Mouse (Mus musculus): ENCODE data around the gene Tmod1. TPM values are rescaled to one million over a fixed set of nuclear protein-coding genes. Genes with fewer than 3 reads are reported as not detected.

Gene Tmod1
- total and polyA plus RNA-seq, 2 experiments from 2014 or later: 163 to 224 TPM

DNA sequence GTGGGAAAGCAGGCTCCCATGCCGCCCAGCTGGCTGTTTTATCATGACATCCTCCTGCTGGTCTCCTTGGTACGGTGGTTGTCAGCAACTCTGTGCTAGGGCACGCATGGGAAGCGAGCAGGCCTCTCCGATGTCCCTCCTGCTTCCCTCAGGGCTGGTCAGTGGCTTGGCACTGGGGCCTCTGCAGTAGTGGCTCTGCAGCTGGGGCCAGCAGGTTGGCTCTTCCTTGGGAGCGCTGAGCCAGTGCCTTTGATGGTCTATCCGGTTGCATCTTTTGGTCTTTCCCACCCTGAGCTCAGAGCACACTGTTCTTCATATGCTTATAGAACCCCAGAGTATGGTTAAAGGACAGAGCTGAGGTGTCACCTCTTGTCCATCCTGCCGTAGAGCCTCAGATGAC, 71.3 kb downstream of the Tmod1 start:
- Histone ChIP-seq H3K9ac (replicated peaks; ENCODE audit: low read depth, low read length) (no peak overlapping the region; the same call in 1 of the 2 replicates), H3K36me3 (replicated peaks; ENCODE audit: control insufficient read depth, insufficient read depth, low read length) (peaks cover 78% of the 10 kb centered on the region)

GRCm38 (mm10) chr4:46111361-46111760, 72.6 kb downstream of the Tmod1 start:
- no peak for DNase-seq (ENCODE audit: low spot score)
- Histone ChIP-seq H3K36me3 (replicated peaks; ENCODE audit: control insufficient read depth, insufficient read depth, low read length) (peaks cover 89% of the 10 kb centered on the region), H3K27ac (ENCODE audit: low read depth) (no peak overlapping the region), H3K4me1 (ENCODE audit: control insufficient read depth, insufficient read depth) (no peaks in the 10 kb centered on the region), H3K9me3 (replicated peaks; ENCODE audit: control insufficient read depth, low read length) (no peaks in the 10 kb centered on the region), H3K27me3 (ENCODE audit: control insufficient read depth, insufficient read depth, low read length) (no peaks in the 10 kb centered on the region), H3K9ac (replicated peaks; ENCODE audit: low read depth, low read length) (no peak overlapping the region), H3K4me3 (ENCODE audit: low read depth, low read length) (no peak overlapping the region), H3K4me2 (ENCODE audit: low read depth, low read length) (no peak overlapping the region)
- ATAC-seq (ENCODE audit: insufficient read depth, low read depth): no peak
- WGBS: 46% methylated on average over 3 of the region's 3 CpGs
- TF ChIP-seq EP300 (IDR thresholded peaks at IDR 0.05; ENCODE audit: low read depth) (no peak), CTCF (IDR thresholded peaks at IDR 0.05; ENCODE audit: low read depth) (no peak)

More for the DNA sequence above, 71.3 kb downstream of the Tmod1 start:
- TF ChIP-seq CTCF (IDR thresholded peaks at IDR 0.05; ENCODE audit: low read depth) (no peak), EP300 (IDR thresholded peaks at IDR 0.05; ENCODE audit: low read depth) (no peak)
- H3K27ac ChIP-seq (ENCODE audit: low read depth): no peak overlapping the region
- H3K4me1 ChIP-seq (ENCODE audit: control insufficient read depth, insufficient read depth): no peaks in the 10 kb centered on the region
- no peaks in the 10 kb centered on the region for H3K9me3 ChIP-seq (replicated peaks; ENCODE audit: control insufficient read depth, low read length)
- ATAC-seq (ENCODE audit: insufficient read depth, low read depth) (no peak), DNase-seq (ENCODE audit: low spot score) (no peak)
- H3K27me3 ChIP-seq (ENCODE audit: control insufficient read depth, insufficient read depth, low read length): no peaks in the 10 kb centered on the region
- no peak overlapping the region for H3K4me3 ChIP-seq (ENCODE audit: low read depth, low read length)
- 68% methylated on average over 8 of the region's 8 CpGs for WGBS
- H3K4me2 ChIP-seq (ENCODE audit: low read depth, low read length): no peak overlapping the region

- TF ChIP-seq CTCF (IDR thresholded peaks at IDR 0.05; ENCODE audit: low read depth) (no peak; the same call in 1 of the 2 replicates), EP300 (IDR thresholded peaks at IDR 0.05; ENCODE audit: low read depth) (no peak)
- WGBS: 49% methylated on average over 1 of the region's 1 CpGs
- DNase-seq (ENCODE audit: low spot score) (no peak), ATAC-seq (ENCODE audit: insufficient read depth, low read depth) (no peak)
- Histone ChIP-seq H3K4me1 (ENCODE audit: control insufficient read depth, insufficient read depth) (no peaks in the 10 kb centered on the region), H3K9ac (replicated peaks; ENCODE audit: low read depth, low read length) (no peak overlapping the region), H3K4me3 (ENCODE audit: low read depth, low read length) (no peak overlapping the region), H3K27ac (ENCODE audit: low read depth) (no peak overlapping the region), H3K4me2 (ENCODE audit: low read depth, low read length) (no peak overlapping the region), H3K36me3 (replicated peaks; ENCODE audit: control insufficient read depth, insufficient read depth, low read length) (peaks cover 88% of the 10 kb centered on the region), H3K27me3 (ENCODE audit: control insufficient read depth, insufficient read depth, low read length) (no peaks in the 10 kb centered on the region), H3K9me3 (replicated peaks; ENCODE audit: control insufficient read depth, low read length) (no peaks in the 10 kb centered on the region)
These were observed 76.6 kb downstream of the Tmod1 start for GRCm38 (mm10) chr4:46115308-46115707.

DNA sequence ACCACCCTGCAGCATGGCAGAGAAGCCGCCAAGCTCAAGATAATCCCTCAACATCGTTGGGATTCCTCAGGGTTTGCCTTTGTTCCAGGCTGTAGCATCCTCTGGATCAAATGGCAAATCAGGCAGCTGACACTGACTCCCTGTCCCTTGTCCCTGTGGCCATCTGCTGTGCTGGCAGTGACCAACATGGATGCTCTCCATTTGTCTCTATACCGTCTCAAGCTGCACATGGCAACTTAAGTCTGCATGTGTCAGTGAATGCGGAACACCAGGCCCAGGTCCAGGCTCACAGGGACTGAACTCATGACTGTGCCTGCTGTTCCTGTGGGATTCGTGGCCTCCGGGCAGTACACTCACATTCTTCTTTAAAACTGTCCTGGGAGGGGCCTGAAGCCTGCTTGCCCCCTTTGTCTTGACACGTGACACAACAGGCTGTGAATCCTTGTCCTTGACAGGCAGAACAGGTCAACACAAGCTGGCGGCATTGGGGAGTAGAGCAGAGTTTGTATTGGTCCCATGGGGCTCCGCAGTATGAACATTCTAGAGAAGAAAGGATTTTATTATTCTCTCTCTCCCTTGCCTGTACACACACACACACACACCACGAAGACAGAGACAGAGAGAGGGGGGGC, 77.9 kb downstream of the Tmod1 start:
- Histone ChIP-seq H3K36me3 (replicated peaks; ENCODE audit: control insufficient read depth, insufficient read depth, low read length) (peaks cover 90% of the 10 kb centered on the region), H3K4me3 (ENCODE audit: low read depth, low read length) (no peak overlapping the region), H3K4me1 (ENCODE audit: control insufficient read depth, insufficient read depth) (no peaks in the 10 kb centered on the region), H3K9me3 (replicated peaks; ENCODE audit: control insufficient read depth, low read length) (no peaks in the 10 kb centered on the region), H3K4me2 (ENCODE audit: low read depth, low read length) (no peak overlapping the region), H3K27ac (ENCODE audit: low read depth) (peak overlapping the region; percentile 69), H3K9ac (replicated peaks; ENCODE audit: low read depth, low read length) (no peak overlapping the region), H3K27me3 (ENCODE audit: control insufficient read depth, insufficient read depth, low read length) (no peaks in the 10 kb centered on the region)
- ATAC-seq (ENCODE audit: insufficient read depth, low read depth) (peak; percentile 70), DNase-seq (ENCODE audit: low spot score) (peak; percentile 36)
- WGBS: 54% methylated on average over 9 of the region's 10 CpGs
- TF ChIP-seq EP300 (IDR thresholded peaks at IDR 0.05; ENCODE audit: low read depth) (no peak), CTCF (IDR thresholded peaks at IDR 0.05; ENCODE audit: low read depth) (no peak)

DNA sequence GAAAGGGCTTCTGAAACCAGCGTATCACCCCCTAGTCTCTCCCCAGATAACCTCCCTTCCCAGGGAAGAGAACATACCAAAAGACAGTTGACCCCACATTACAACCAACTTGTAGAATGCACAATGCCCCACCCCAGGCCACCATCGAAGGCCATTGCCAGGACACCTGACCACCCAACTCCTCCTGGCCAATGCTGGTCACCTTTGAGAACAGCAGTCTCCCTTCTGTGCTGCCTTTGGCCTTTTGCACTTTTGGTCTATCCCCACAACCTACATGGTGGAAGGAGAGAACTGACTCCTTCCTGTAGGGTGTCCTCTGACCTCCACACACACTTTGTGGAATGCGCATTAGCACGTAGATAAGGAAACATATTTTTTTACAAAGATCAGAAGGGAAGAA, 78.8 kb downstream of the Tmod1 start:
- H3K27me3 ChIP-seq (ENCODE audit: control insufficient read depth, insufficient read depth, low read length): no peaks in the 10 kb centered on the region
- no peak for DNase-seq (ENCODE audit: low spot score)
- WGBS: 88% methylated on average over 4 of the region's 4 CpGs
- no peak overlapping the region for H3K9ac ChIP-seq (replicated peaks; ENCODE audit: low read depth, low read length)
- H3K4me3 ChIP-seq (ENCODE audit: low read depth, low read length): no peak overlapping the region
- H3K4me1 ChIP-seq (ENCODE audit: control insufficient read depth, insufficient read depth): no peaks in the 10 kb centered on the region
- ATAC-seq (ENCODE audit: insufficient read depth, low read depth): no peak
- TF ChIP-seq EP300 (IDR thresholded peaks at IDR 0.05; ENCODE audit: low read depth) (no peak), CTCF (IDR thresholded peaks at IDR 0.05; ENCODE audit: low read depth) (no peak)
- no peak overlapping the region for H3K4me2 ChIP-seq (ENCODE audit: low read depth, low read length)
- H3K27ac ChIP-seq (ENCODE audit: low read depth): peak overlapping the region; percentile 69
- peaks cover 96% of the 10 kb centered on the region for H3K36me3 ChIP-seq (replicated peaks; ENCODE audit: control insufficient read depth, insufficient read depth, low read length)
- H3K9me3 ChIP-seq (replicated peaks; ENCODE audit: control insufficient read depth, low read length): no peaks in the 10 kb centered on the region

All from heart, postnatal 0 days (tissue).